11 mouse cellular contexts compared by ENCODE assay signal in genomic region chr4:109343909-109344308, GRCm38 (mm10).
DNase-seq lines count a peak whose midpoint lies in the region; ATAC-seq and TF ChIP-seq lines count a peak whose summit lies in the region.
"Had no signal": no experiment of that assay in that cellular context is flagged by ENCODE, and none has a peak within 500 bp of the region (broad histone marks: within the 10 kb centered on the region; RNA-seq: fewer than 3 reads in every experiment).

No protein-coding gene starts in this region.

- H3K9me3 ChIP-seq in forebrain, embryonic 12.5 days, result no peaks in the 10 kb centered on the region
- no peaks in the 10 kb centered on the region for H3K9me3 ChIP-seq in forebrain, embryonic 11.5 days (ENCODE audit: control insufficient read depth, low read length)
- H3K9me3 ChIP-seq in forebrain, postnatal 0 days (ENCODE audit: low read length), result no peaks in the 10 kb centered on the region
- H3K9me3 ChIP-seq: megakaryocyte, embryonic 14.5 days had no signal

- no peak overlapping the region for H3K9ac ChIP-seq in forebrain, embryonic 12.5 days
- H3K9ac ChIP-seq in forebrain, embryonic 11.5 days (ENCODE audit: low read length), result no peak overlapping the region
- H3K9ac ChIP-seq in forebrain, postnatal 0 days, result peak overlapping the region; percentile 51

- no peaks in the 10 kb centered on the region for H3K27me3 ChIP-seq in forebrain, embryonic 12.5 days
- no peaks in the 10 kb centered on the region for H3K27me3 ChIP-seq in forebrain, embryonic 11.5 days (ENCODE audit: control insufficient read depth, insufficient read depth, low read length)
- no peaks in the 10 kb centered on the region for H3K27me3 ChIP-seq in forebrain, postnatal 0 days (ENCODE audit: insufficient read depth, low read length)
- H3K27me3 ChIP-seq: megakaryocyte, embryonic 14.5 days had no signal

- intact Hi-C loops in heart, postnatal 25 days (cut with DNase I), result no loop called here

- peak overlapping the region; percentile 29 for H3K4me3 ChIP-seq in forebrain, embryonic 12.5 days (replicated peaks)
- no peak overlapping the region; the same call in 1 of the 2 replicates for H3K4me3 ChIP-seq in forebrain, embryonic 11.5 days (ENCODE audit: low read depth, low read length)
- H3K4me3 ChIP-seq in forebrain, postnatal 0 days (ENCODE audit: low read depth, low read length), result peak overlapping the region; percentile 54
- H3K4me3 ChIP-seq: erythroblast, embryonic 14.5 days; megakaryocyte, embryonic 14.5 days had no signal

- H3K36me3 ChIP-seq in forebrain, embryonic 12.5 days (replicated peaks), result no peaks in the 10 kb centered on the region
- no peaks in the 10 kb centered on the region for H3K36me3 ChIP-seq in forebrain, embryonic 11.5 days (ENCODE audit: control insufficient read depth, insufficient read depth, low read length)
- H3K36me3 ChIP-seq in forebrain, postnatal 0 days (ENCODE audit: insufficient read depth), result no peaks in the 10 kb centered on the region

- no peak for DNase-seq in forebrain, embryonic 11.5 days (ENCODE audit: low spot score)
- DNase-seq in forebrain, postnatal 0 days, result peak; percentile 54
- peak; percentile 14 to 20 for DNase-seq in layer of hippocampus, postnatal 25 days (ENCODE audit: extremely low spot score in 1 of 2, low spot score in 1 of 2)
- DNase-seq in right cerebral cortex, adult 18-20 months, result peak; percentile 65
- DNase-seq in heart, adult 9 months (ENCODE audit: low spot score in 2 of 2), result no peak
- DNase-seq in heart, postnatal 25 days (ENCODE audit: low spot score), result no peak
- DNase-seq in urinary bladder, postnatal 10 days (ENCODE audit: low spot score), result no peak

- 78% methylated on average over 5 of the region's 5 CpGs for WGBS in forebrain, embryonic 12.5 days
- WGBS in forebrain, embryonic 11.5 days, result 82% methylated on average over 5 of the region's 5 CpGs
- 45% methylated on average over 5 of the region's 5 CpGs for WGBS in forebrain, postnatal 0 days

- peak overlapping the region; percentile 29 for H3K4me2 ChIP-seq in forebrain, embryonic 12.5 days
- no peak overlapping the region for H3K4me2 ChIP-seq in forebrain, embryonic 11.5 days (ENCODE audit: low read depth, low read length, severe bottlenecking)
- H3K4me2 ChIP-seq in forebrain, postnatal 0 days (ENCODE audit: low read depth), result peak overlapping the region; percentile 50

- TF ChIP-seq CTCF in forebrain, postnatal 0 days (IDR thresholded peaks at IDR 0.05; ENCODE audit: low read depth), result no peak

- no peak overlapping the region for H3K27ac ChIP-seq in forebrain, embryonic 12.5 days
- H3K27ac ChIP-seq in forebrain, embryonic 11.5 days (ENCODE audit: low read depth, low read length), result no peak overlapping the region
- H3K27ac ChIP-seq in forebrain, postnatal 0 days (ENCODE audit: low read depth, low read length), result peak overlapping the region; percentile 64; the same call in 1 of the 2 replicates

- ATAC-seq in forebrain, embryonic 12.5 days (ENCODE audit: low FRiP score), result 0 out of 2 replicates have a peak, but pooled peaks have one; percentile 53
- ATAC-seq in forebrain, embryonic 11.5 days (replicated peaks; ENCODE audit: low FRiP score), result no peak
- ATAC-seq in forebrain, postnatal 0 days, result peak; percentile 45
- ATAC-seq: activated CD4-positive, CD25-positive, alpha-beta regulatory T cell, adult 4 months had no signal

- no peaks in the 10 kb centered on the region; the same call in 1 of the 2 replicates for H3K4me1 ChIP-seq in forebrain, embryonic 12.5 days
- no peaks in the 10 kb centered on the region for H3K4me1 ChIP-seq in forebrain, embryonic 11.5 days (replicated peaks; ENCODE audit: control insufficient read depth, insufficient read depth, low read length)
- H3K4me1 ChIP-seq in forebrain, postnatal 0 days (ENCODE audit: insufficient read depth), result no peaks in the 10 kb centered on the region

Comparison
In these comparisons a context has a peak if more than half of its experiments do, and no peak if none do; other contexts are left out.
1. DNase-seq: peak in forebrain, postnatal 0 days (single experiment), layer of hippocampus, postnatal 25 days (2 of 2) and right cerebral cortex, adult 18-20 months (single experiment); none in forebrain, embryonic 11.5 days (single experiment), heart, adult 9 months (0 of 2), heart, postnatal 25 days (single experiment) and urinary bladder, postnatal 10 days (single experiment).